Mouse (Mus musculus) stomach, postnatal 0 days (tissue): ENCODE measurements at regions not wholly inside any gene's neighbourhood (a gene's known extent, or its start where the extent isn't known, plus 50 kb on each side); places are given as distances from the start of the nearest gene placed in this dataset.

Experiments
- ATAC-seq: fragments of 200-750 bp; cut with Nextera tagmentation; 2 replicates; pipeline ENCODE4 v1.8.0; 2017; ENCODE audit not compliant: low FRiP score, low TSS enrichment
- DNase-seq: peaks from one replicate; pipeline ENCODE4 v3.0.0-alpha.2; 2016; ENCODE audit warnings: low spot score
- H3K27ac ChIP-seq: fragments of 300-500 bp; sonication (generic); replicated peaks from 2 replicates; pipeline ENCODE4 v1.5.1; 2014; ENCODE audit warnings: mild to moderate bottlenecking, control low read depth
- H3K27me3 ChIP-seq: fragments of 300-500 bp; sonication (generic); 2 replicates; pipeline ENCODE4 v1.6.1; 2014; ENCODE audit warnings: low read length; ENCODE audit not compliant: control insufficient read depth, insufficient read depth
- H3K36me3 ChIP-seq: fragments of 300-500 bp; sonication (generic); 2 replicates; pipeline ENCODE4 v1.6.1; 2014; ENCODE audit warnings: low read length, mixed read lengths; ENCODE audit not compliant: control insufficient read depth, insufficient read depth
- H3K4me1 ChIP-seq: fragments of 300-500 bp; sonication (generic); replicated peaks from 2 replicates; pipeline ENCODE4 v1.6.1; 2014; ENCODE audit warnings: antibody characterized with exemption; ENCODE audit not compliant: control insufficient read depth, insufficient read depth
- H3K4me2 ChIP-seq: fragments of 300-500 bp; sonication (generic); replicated peaks from 2 replicates; pipeline ENCODE4 v1.6.1; 2014; ENCODE audit warnings: low read depth, mild to moderate bottlenecking, control low read depth, moderate library complexity
- H3K4me3 ChIP-seq: fragments of 300-500 bp; sonication (generic); 2 replicates; pipeline ENCODE4 v1.5.1; 2014; ENCODE audit warnings: low read depth, low read length, control low read depth
- H3K9ac ChIP-seq: fragments of 300-500 bp; sonication (generic); 2 replicates; pipeline ENCODE4 v1.6.1; 2014; ENCODE audit warnings: mild to moderate bottlenecking, low read length, control low read depth, mixed read lengths
- H3K9me3 ChIP-seq: fragments of 300-500 bp; sonication (generic); 2 replicates; pipeline ENCODE4 v1.6.1; 2016; ENCODE audit warnings: low read length; ENCODE audit not compliant: control insufficient read depth
- CTCF ChIP-seq: IDR thresholded peaks from 2 replicates; pipeline ENCODE4 v1.5.1; 2016; ENCODE audit warnings: antibody characterized with exemption, low read depth, mild to moderate bottlenecking, moderate library complexity
- EP300 ChIP-seq: optimal IDR thresholded peaks from 2 replicates; pipeline ENCODE3; 2016; ENCODE audit warnings: antibody characterized with exemption
- WGBS: fragments of 180-500 bp; shearing (Covaris S2); extraction: QIAGEN DNeasy Blood & Tissue Kit; methylation state at CpG from one replicate; pipeline ENCODE4 v1.1.7; 2014; 5-methylcytosine and 5-hydroxymethylcytosine counted together

GRCm38 (mm10) chr11:23201701-23202449, 54.0 kb upstream of the Xpo1 start:
- no peak for DNase-seq
- Histone ChIP-seq H3K9ac (no peak overlapping the region), H3K4me2 (no peak overlapping the region), H3K27ac (no peak overlapping the region), H3K36me3 (no peaks in the 10 kb centered on the region), H3K9me3 (no peaks in the 10 kb centered on the region), H3K4me1 (no peaks in the 10 kb centered on the region), H3K27me3 (no peaks in the 10 kb centered on the region), H3K4me3 (no peak overlapping the region)
- no peak for ATAC-seq
- 89% methylated on average over 9 of the region's 9 CpGs for WGBS
- no peak for TF ChIP-seq EP300
- no peak for TF ChIP-seq CTCF

GRCm38 (mm10) chr11:23203566-23203965, 52.3 kb upstream of the Xpo1 start:
- 83% methylated on average over 14 of the region's 14 CpGs for WGBS

GRCm38 (mm10) chr11:23204041-23204440, 51.8 kb upstream of the Xpo1 start:
- Histone ChIP-seq H3K27ac (no peak overlapping the region), H3K9ac (no peak overlapping the region), H3K27me3 (no peaks in the 10 kb centered on the region), H3K4me2 (no peak overlapping the region), H3K4me3 (no peak overlapping the region), H3K9me3 (no peaks in the 10 kb centered on the region), H3K4me1 (no peaks in the 10 kb centered on the region), H3K36me3 (no peaks in the 10 kb centered on the region)
- no peak for TF ChIP-seq CTCF
- TF ChIP-seq EP300: no peak
- ATAC-seq (no peak), DNase-seq (no peak)
- WGBS: 64% methylated on average over 12 of the region's 12 CpGs

More at GRCm38 (mm10) chr11:23203566-23203965, 52.3 kb upstream of the Xpo1 start:
- Histone ChIP-seq H3K9me3 (no peaks in the 10 kb centered on the region), H3K4me3 (no peak overlapping the region), H3K4me1 (no peaks in the 10 kb centered on the region), H3K4me2 (no peak overlapping the region), H3K27ac (no peak overlapping the region), H3K9ac (no peak overlapping the region), H3K36me3 (no peaks in the 10 kb centered on the region), H3K27me3 (no peaks in the 10 kb centered on the region)
- DNase-seq (no peak), ATAC-seq (no peak)
- TF ChIP-seq EP300: no peak
- TF ChIP-seq CTCF: no peak
